Mouse (Mus musculus): ENCODE data around the gene Odc1. TPM values are rescaled to one million over a fixed set of nuclear protein-coding genes. Genes with fewer than 3 reads are reported as not detected.
"Not testable (repeated sequence)": the region's sequence is repeated elsewhere in the genome, so short reads cannot be mapped to it uniquely, and the experiment has no call there.

Odc1 gene
- total RNA-seq, 2 experiments from 2014 or later = 69.3 to 72.3 TPM

DNA sequence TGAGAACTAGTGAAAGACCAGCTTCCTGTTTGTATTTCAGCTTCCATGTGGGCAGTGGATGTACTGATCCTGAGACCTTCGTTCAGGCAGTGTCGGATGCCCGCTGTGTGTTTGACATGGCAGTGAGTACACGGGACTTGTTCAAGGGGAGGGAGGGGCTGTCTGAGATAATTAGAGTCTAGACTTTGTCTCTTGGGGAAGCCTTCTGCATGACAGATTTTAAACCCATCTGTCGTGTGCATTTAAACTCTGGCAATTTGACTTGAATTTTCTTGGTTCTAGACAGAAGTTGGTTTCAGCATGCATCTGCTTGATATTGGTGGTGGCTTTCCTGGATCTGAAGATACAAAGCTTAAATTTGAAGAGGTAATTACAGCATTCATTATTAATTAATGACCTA, 3.9 kb downstream of the Odc1 start:
- intact Hi-C loops (cut with DNase I) = loop anchor here (5.0 kb wide), 1 partner anchor 201 kb away; the partner anchor contains the start of gene Nol10
- no peak for DNase-seq (ENCODE audit: low spot score)

DNA sequence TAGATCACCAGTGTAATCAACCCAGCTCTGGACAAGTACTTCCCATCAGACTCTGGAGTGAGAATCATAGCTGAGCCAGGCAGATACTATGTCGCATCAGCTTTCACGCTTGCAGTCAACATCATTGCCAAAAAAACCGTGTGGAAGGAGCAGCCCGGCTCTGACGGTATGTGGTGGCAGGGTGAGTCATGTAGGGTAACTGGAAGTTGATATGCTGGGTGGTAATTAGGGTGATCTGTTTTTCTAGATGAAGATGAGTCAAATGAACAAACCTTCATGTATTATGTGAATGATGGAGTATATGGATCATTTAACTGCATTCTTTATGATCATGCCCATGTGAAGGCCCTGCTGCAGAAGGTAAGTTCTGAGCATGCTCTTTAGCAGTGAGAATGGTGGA, 4.8 kb downstream of the Odc1 start:
- not testable (repeated sequence) for DNase-seq (ENCODE audit: low spot score)
- intact Hi-C loops (cut with DNase I) = loop anchor here (5.0 kb wide), 1 partner anchor 202 kb away; the partner anchor contains the start of gene Nol10

DNA sequence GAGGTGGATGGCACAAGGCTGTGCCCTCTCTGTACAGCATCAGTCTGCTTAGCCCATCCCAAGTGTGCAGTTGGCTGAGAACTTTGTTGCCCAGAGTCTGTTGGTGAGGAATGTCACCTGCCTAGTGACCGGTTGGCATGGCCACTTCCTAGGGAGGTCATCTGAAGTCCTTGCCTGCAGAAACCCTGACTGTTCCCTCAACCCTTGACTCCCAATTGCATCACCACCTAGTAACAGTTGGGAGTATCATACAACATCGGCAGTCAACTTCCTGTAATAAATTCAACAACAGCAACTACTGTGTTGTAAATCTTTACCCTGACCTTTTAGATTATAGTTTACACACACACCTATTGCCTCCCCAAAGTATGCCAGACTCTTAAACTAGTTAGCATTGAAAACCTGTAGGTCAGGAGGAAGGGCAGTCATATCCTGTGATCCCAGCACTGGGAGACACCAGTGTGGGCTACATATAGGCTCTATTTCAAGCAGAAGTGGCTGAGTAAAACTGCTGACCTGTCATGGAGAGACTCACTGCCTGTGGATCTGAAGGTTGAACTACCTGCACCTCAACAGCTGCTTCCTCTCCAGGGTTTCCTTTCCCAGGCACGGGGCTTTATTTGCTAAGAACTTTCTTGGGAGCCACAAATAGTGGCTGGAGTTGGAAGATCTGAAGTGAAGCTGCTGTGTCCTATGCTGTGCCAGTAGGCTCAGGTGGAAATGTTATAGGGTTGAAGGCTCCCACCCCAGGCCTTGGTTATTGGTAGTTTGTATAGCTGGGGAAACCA, 6.8 kb downstream of the Odc1 start:
- intact Hi-C loops (cut with DNase I) = loop anchor here (5.0 to 10.0 kb wide), 2 partner anchors 113 to 184 kb away; no protein-coding TSS in a partner anchor
- DNase-seq (ENCODE audit: low spot score) = no peak

GRCm38 (mm10) chr12:17552420-17552819, 7.8 kb downstream of the Odc1 start:
- intact Hi-C loops (cut with DNase I) = loop anchor here (5.0 to 10.0 kb wide), 2 partner anchors 112 to 185 kb away; no protein-coding TSS in a partner anchor
- DNase-seq (ENCODE audit: low spot score) = no peak

DNA sequence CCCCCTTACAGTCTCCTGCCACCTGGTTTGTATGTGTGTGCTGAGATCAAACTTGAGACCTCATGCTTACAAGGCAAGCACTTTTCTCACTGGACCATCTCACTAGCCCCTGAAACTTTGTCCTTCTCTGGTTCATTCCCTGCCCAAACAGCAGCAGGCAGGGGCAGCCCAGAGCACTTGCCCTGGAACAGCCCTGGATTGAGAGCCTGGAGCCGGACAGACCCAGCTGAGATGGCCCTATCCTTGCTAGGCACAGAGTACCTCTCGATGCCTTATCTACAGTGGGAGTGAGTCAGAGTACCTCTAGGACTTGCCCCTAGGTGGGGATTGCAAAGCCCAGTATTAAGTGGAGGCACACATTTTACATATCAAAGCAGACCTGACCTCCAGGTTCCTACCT, 8.4 kb downstream of the Odc1 start:
- intact Hi-C loops (cut with DNase I) = loop anchor here (5.0 to 10.0 kb wide), 2 partner anchors 112 to 186 kb away; no protein-coding TSS in a partner anchor
- no peak for DNase-seq (ENCODE audit: low spot score)

- intact Hi-C loops (cut with DNase I) = loop anchor here (1.0 to 10.0 kb wide), 4 partner anchors 111 to 255 kb away; no protein-coding TSS in a partner anchor
- no peak for DNase-seq (ENCODE audit: low spot score)
Observed at GRCm38 (mm10) chr12:17553627-17554026, 9.0 kb downstream of the Odc1 start.

DNA sequence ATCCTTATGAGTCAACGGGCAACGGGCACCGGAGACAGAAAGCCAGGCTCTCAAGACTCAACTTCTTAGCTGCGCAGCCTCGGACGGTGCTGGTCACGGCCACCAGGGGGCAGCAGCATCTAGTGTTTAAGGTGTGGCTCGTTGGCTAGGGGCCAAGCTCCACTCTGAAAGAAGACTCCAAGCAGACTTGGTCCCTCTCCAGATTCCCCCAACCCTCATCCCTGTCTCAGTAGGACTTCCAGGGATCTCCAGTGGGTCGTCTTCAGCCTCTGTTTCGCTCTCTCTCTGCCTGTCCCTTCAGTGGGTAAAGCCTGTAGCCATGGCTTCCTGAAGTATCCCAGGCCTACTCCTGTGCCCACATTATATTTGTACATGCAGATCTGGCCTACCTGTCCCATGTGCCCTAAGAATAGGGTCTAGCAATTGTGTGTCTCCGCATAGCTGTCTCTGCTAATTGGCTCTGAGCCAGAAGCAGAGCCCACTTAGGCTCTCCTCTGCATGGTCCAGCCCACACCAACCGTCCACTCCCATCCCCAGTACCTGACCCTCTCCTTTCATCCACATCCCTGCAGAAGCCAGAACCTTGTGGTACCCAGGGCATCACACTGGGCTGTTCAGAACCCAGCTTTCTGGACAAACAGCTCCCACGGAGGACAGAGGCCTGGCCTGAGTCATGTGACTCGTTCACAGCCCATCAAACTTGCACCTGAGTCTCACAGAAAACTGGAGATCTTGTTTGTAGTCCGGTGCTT, 9.8 kb downstream of the Odc1 start:
- intact Hi-C loops (cut with DNase I) = loop anchor here (1.0 to 10.0 kb wide), 4 partner anchors 110 to 254 kb away; no protein-coding TSS in a partner anchor
- peak; percentile 60 for DNase-seq (ENCODE audit: low spot score)

DNA sequence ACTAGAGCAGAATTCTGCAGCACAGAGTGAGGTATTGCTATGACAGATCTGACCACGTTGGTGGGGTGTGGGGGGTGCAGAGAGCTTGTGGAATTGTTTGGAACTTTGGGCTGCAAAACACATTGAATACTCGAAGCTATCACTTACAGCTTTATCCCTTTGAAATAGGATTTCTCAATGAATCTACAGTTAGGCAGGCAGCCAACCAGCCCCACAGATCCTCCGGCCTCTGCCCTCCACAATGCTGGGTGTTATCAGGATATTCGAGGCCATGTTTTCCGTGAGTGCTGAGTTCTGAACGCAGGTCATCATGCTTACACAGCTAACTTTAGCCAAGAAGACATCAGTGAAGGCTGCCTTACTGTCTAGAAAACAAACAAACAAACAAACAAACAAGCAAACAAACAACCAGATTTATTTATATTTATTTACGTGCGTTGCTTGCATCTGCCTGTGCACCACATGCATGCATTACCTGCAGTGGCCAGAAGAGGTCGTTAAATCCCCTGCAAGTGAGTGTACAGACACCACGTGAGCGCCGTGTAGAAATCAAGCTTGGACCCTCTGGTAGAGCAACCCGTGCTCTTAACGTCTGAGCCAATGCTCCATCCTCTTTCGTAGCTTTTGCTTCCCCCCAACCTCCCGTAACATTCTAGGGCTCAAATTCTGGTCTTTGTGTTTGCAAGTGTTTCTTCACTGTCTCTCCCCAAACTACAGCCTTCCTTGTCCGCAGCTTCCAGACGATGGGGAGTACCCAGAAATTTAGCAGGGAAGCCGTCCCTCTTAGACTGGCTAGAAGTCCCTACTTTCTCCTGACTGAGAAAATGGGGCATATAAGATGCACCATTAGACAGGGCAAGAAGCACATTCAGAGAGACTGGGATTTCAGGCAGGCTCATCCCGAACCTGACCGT, 12.1 kb downstream of the Odc1 start:
- intact Hi-C loops (cut with DNase I) = loop anchor here (1.0 to 10.0 kb wide), 3 partner anchors 108 to 255 kb away; no protein-coding TSS in a partner anchor
- DNase-seq (ENCODE audit: low spot score) = no peak

GRCm38 (mm10) chr12:17557344-17557966, 12.9 kb downstream of the Odc1 start:
- intact Hi-C loops (cut with DNase I) = loop anchor here (5.0 to 10.0 kb wide), 2 partner anchors 107 to 130 kb away; no protein-coding TSS in a partner anchor
- no peak for DNase-seq (ENCODE audit: low spot score)

- intact Hi-C loops (cut with DNase I) = loop anchor here (5.0 to 10.0 kb wide), 2 partner anchors 107 to 129 kb away; no protein-coding TSS in a partner anchor
- DNase-seq (ENCODE audit: low spot score) = no peak
Observed at GRCm38 (mm10) chr12:17557967-17558345, 13.4 kb downstream of the Odc1 start.

- intact Hi-C loops (cut with DNase I) = no loop called here
- DNase-seq (ENCODE audit: low spot score) = no peak
Observed at GRCm38 (mm10) chr12:17562396-17562795, 17.8 kb downstream of the Odc1 start.

GRCm38 (mm10) chr12:17565393-17566045, 20.9 kb downstream of the Odc1 start:
- no peak for DNase-seq (ENCODE audit: low spot score)
- intact Hi-C loops (cut with DNase I) = no loop called here

- intact Hi-C loops (cut with DNase I) = no loop called here
- no peak for DNase-seq (ENCODE audit: low spot score)
Observed at GRCm38 (mm10) chr12:17566046-17566408, 21.4 kb downstream of the Odc1 start.

DNA sequence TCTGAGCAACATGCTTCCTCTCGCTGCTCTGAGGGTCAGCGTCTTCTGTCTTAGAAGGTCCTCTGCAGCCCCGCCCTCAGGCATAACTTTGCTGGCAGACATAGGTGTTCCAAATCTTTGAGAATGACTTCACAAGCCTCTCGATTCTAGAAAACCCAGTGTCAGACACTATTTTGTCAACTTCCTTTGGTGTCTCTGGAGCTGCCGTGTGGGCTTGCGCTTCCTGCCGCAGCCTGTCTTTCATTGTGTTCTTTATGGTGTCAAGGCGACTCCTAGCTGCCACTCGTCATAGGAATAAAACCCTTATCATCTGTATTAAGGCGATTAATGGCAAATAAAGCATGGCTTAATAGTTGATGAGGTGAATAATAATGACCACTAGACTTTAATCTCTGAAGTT, 24.0 kb downstream of the Odc1 start:
- intact Hi-C loops (cut with DNase I) = no loop called here
- DNase-seq (ENCODE audit: low spot score) = no peak

DNA sequence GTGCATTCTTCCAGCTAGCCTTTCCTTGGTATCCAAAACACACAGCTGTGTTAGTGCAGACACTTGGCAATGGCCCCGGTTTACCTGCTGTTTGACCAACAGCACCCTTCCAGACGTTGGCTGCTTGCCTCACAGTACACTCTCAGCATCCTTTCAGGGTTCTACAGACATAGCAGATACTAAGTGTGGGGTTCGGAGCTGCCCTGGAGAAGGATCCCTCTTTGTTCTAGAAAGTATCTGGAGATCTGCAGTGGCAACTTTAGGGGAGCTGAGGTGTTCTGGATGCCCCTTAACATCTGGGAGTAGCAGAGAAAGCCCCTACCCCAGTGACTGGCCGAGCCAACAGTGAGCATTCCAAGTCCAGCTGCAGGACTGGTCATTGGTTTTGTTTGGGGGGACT, 30.0 kb downstream of the Odc1 start:
- intact Hi-C loops (cut with DNase I) = no loop called here
- DNase-seq (ENCODE audit: low spot score) = no peak

DNA sequence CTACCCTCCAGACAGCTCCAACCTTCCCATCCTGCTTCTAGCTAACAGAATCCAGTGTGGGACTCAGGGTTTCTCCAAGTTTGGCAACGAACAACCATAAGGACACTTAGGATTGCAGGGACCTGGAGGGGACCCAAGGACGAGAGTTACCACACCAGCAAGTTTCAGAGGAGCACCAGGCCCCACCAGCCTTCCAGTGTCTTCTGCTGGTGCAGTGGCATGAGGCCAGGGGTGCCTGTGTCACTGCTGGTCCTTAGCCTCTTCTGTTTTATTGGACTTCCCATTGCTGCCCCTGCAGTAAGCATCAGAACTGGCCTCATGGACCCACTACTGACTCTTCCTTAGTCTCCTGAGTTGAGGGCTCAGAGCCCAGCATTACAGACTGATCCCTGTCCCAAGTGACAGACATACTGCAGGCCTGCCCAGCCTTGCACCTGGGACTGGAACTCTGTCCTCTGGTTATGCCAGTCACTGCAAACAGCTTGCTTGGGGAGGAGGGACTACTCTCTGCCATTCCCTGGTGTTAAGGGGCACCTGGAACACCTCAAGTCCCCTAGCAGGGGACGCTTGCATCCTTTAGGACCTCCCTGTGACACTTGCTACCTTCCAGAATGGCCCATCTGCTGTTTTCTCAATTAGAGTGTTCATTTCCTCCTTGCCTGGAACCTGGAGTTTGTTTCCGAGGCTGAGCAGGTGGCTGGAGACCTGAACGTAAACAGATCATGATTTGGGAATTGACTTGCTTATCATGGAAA, 30.7 kb downstream of the Odc1 start:
- DNase-seq (ENCODE audit: low spot score) = no peak
- intact Hi-C loops (cut with DNase I) = no loop called here

- no peak for DNase-seq (ENCODE audit: low spot score)
- intact Hi-C loops (cut with DNase I) = no loop called here
Observed at GRCm38 (mm10) chr12:17576041-17576440, 31.4 kb downstream of the Odc1 start.

GRCm38 (mm10) chr12:17578601-17579000, 34.0 kb downstream of the Odc1 start:
- intact Hi-C loops (cut with DNase I) = no loop called here
- no peak for DNase-seq (ENCODE audit: low spot score)

All from heart, postnatal 25 days (tissue).